Mouse (Mus musculus) small intestine, adult 2 months (tissue): Measurements from ENCODE around the gene Nck2.

Source experiments
- CTCF ChIP-seq: fragments of 200-500 bp; IDR thresholded peaks from 2 replicates; pipeline ENCODE4 v1.5.1; 2012; ENCODE audit warnings: low read depth, mild to moderate bottlenecking, control low read depth, inconsistent platforms, low read length, moderate library complexity, mixed read lengths; ENCODE audit not compliant: insufficient replicate concordance, insufficient read length; ENCODE audit errors: extremely low read depth
- POLR2A ChIP-seq: fragments of 200-500 bp; IDR thresholded peaks from 2 replicates; pipeline ENCODE4 v1.6.1; 2012; ENCODE audit warnings: low read depth, mild to moderate bottlenecking, control low read depth, inconsistent platforms, low read length, moderate library complexity

DNA sequence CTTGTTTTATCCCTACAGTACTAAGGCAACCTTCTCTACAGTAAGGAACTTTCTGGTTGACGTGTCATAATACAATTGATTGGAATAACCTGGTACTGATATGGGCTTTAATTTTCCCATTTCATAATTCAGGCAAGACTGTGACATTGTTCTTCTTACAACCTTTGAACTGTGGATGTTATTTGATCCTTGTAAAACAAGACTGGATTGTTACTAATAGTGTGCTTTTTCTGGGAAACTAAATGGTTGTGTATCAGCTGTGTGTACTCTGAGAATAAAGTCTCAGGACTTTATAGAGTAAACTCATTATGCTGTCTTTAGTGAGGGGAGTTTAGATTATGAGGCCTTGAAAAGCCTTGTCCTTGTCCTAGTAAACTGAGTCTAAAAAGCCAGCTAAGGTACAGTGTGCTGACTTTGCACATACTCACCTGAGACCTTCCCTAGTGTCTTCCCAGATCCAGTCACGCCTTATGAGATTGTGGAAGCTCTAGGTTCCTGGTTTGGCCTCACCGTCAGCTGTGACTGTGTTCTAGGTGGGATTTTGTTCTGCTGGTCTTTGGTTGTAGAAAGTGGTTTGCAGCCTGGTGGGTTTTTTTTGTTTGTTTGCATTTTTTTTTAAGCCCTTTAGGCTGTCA, 48.5 kb downstream of the Nck2 start:
- TF ChIP-seq CTCF, result no peak
- TF ChIP-seq POLR2A, result no peak
